Mouse (Mus musculus) small intestine, adult 2 months (tissue): ENCODE results near the gene Cit. TPM values are rescaled to one million over a fixed set of nuclear protein-coding genes. Genes with fewer than 3 reads are reported as not detected.

Experiments used
- H3K27ac ChIP-seq: fragments of 200-500 bp; 2 replicates; pipeline ENCODE4 v1.5.1; 2012; ENCODE audit warnings: low read depth, low read length, control low read depth, inconsistent platforms; ENCODE audit not compliant: insufficient read depth
- H3K27me3 ChIP-seq: fragments of 200-500 bp; 2 replicates; pipeline ENCODE4 v1.6.1; 2012; ENCODE audit warnings: mild to moderate bottlenecking, moderate library complexity, low read length, inconsistent platforms; ENCODE audit not compliant: control insufficient read depth, insufficient read depth
- H3K36me3 ChIP-seq: fragments of 200-500 bp; 2 replicates; pipeline ENCODE4 v1.6.1; 2012; ENCODE audit warnings: mild to moderate bottlenecking, low read length, control low read depth, inconsistent platforms; ENCODE audit not compliant: control insufficient read depth, insufficient read depth
- H3K4me1 ChIP-seq: fragments of 200-500 bp; 2 replicates; pipeline ENCODE4 v1.6.1; 2012; ENCODE audit warnings: low read length, inconsistent platforms, mixed read lengths; ENCODE audit not compliant: control insufficient read depth, insufficient read depth, insufficient read length
- H3K4me3 ChIP-seq: fragments of 200-500 bp; 2 replicates; pipeline ENCODE4 v1.5.1; 2012; ENCODE audit warnings: low read depth, mild to moderate bottlenecking, control low read depth, inconsistent platforms, low read length, moderate library complexity
- CTCF ChIP-seq: fragments of 200-500 bp; IDR thresholded peaks from 2 replicates; pipeline ENCODE4 v1.5.1; 2012; ENCODE audit warnings: low read depth, mild to moderate bottlenecking, control low read depth, inconsistent platforms, low read length, moderate library complexity, mixed read lengths; ENCODE audit not compliant: insufficient replicate concordance, insufficient read length; ENCODE audit errors: extremely low read depth
- POLR2A ChIP-seq: fragments of 200-500 bp; IDR thresholded peaks from 2 replicates; pipeline ENCODE4 v1.6.1; 2012; ENCODE audit warnings: low read depth, mild to moderate bottlenecking, control low read depth, inconsistent platforms, low read length, moderate library complexity
- WGBS: fragments of 180-500 bp; shearing (Covaris S2); methylation state at CpG from one replicate; pipeline ENCODE4 v1.1.7; 2018; 5-methylcytosine and 5-hydroxymethylcytosine counted together
- polyA plus RNA-seq: library from polyadenylated mRNA; depleted of rRNA; stranded (reverse); fragments of >200 nt; gene quantifications from 2 replicates; pipeline ENCODE4 v1.2.3, GENCODE M21; 2012

The Cit gene
- polyA plus RNA-seq, 1 experiment: 2.8 TPM

DNA sequence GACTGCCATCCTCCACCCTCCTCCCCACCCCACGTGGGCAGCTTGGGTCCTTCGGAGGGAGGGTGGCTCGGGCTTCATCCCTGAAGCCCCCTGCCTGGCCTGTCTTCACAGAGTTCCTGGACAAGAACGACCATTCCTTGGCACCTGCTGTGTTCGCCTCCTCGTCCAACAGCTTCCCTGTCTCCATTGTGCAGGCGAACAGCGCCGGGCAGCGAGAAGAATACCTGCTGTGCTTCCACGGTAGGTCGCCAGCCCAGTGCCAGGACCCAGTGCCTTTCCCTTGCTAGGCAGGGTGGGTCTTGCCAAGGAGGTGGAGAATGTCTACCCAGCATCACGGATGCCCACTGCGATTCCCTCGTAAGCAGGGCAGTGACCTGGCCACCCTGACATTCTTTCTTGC, 149.0 kb downstream of the Cit start:
- Histone ChIP-seq H3K4me3 (no peak overlapping the region), H3K36me3 (peaks cover 13% of the 10 kb centered on the region), H3K27me3 (no peaks in the 10 kb centered on the region), H3K27ac (no peak overlapping the region), H3K4me1 (no peaks in the 10 kb centered on the region)
- no peak for TF ChIP-seq POLR2A
- no peak for TF ChIP-seq CTCF
- 97% methylated on average over 15 of the region's 15 CpGs for WGBS

DNA sequence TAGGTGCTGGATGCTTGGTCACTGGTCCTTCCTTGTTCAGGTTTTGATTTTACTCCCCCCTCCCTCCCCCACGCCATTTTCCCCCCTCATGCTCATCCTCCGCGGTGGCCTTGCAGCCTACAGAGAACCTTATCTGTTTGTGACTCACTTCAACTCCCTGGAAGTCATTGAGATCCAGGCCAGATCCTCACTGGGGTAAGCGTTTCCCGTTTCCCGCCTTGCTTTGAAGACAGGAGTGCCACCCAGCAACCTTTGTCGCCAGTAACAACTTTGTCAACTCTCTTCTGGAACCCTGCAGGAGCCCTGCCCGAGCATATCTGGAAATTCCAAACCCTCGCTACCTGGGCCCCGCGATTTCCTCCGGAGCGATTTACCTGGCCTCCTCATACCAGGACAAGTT, 152.3 kb downstream of the Cit start:
- TF ChIP-seq CTCF: no peak
- no peak for TF ChIP-seq POLR2A
- no peaks in the 10 kb centered on the region for H3K4me1 ChIP-seq
- no peak overlapping the region for H3K27ac ChIP-seq
- H3K27me3 ChIP-seq: no peaks in the 10 kb centered on the region
- 81% methylated on average over 13 of the region's 13 CpGs for whole genome bisulfite sequencing
- no peak overlapping the region for H3K4me3 ChIP-seq
- H3K36me3 ChIP-seq: peaks cover 7% of the 10 kb centered on the region

DNA sequence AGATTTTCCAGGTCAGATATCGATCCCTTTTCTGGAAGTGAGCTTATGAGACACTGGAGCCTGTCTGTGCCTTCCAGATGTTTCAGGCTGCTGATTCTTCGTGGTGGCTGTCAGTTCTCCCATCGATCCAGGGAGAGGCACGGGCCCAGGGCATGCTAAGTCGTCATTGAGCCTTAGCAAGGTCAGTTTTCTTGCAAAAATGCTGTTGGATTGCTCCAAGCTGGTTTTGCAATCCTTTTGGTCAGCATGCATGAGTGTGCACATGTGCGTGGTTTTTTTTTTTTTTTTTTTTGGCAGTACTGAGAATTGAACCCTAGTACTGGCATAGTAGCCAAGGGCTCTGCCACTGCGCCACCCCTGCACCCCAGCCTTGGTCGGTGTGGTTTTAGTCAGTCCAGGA, 158.1 kb downstream of the Cit start:
- Histone ChIP-seq H3K4me3 (no peak overlapping the region), H3K4me1 (peaks cover 10% of the 10 kb centered on the region), H3K27ac (no peak overlapping the region), H3K36me3 (no peaks in the 10 kb centered on the region), H3K27me3 (no peaks in the 10 kb centered on the region)
- 81% methylated on average over 8 of the region's 8 CpGs for WGBS
- TF ChIP-seq CTCF (no peak), POLR2A (no peak)

DNA sequence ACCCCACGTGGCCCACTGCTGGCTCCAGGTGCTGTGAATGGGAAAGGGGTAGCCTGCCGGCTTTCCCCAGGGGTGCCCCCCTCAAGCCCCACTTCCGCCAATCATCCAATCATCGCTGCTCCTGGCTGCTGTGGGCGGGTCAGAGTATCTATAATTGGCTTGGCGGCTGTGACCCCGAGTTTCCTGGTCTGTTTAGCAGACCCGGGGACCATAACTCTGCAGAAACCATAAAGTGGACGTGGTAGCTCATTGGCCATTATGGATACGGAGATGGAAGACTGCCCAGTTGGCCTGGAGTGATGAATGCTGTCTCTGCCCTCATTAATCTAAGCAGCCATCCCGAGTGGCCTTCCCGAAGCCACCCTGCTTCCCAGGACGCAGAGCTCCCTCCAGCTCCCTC, 158.7 kb downstream of the Cit start:
- TF ChIP-seq POLR2A: no peak
- no peak for TF ChIP-seq CTCF
- no peaks in the 10 kb centered on the region for H3K27me3 ChIP-seq
- H3K36me3 ChIP-seq: no peaks in the 10 kb centered on the region
- H3K4me1 ChIP-seq: peaks cover 12% of the 10 kb centered on the region
- H3K27ac ChIP-seq: no peak overlapping the region
- 75% methylated on average over 13 of the region's 13 CpGs for WGBS
- H3K4me3 ChIP-seq: no peak overlapping the region

DNA sequence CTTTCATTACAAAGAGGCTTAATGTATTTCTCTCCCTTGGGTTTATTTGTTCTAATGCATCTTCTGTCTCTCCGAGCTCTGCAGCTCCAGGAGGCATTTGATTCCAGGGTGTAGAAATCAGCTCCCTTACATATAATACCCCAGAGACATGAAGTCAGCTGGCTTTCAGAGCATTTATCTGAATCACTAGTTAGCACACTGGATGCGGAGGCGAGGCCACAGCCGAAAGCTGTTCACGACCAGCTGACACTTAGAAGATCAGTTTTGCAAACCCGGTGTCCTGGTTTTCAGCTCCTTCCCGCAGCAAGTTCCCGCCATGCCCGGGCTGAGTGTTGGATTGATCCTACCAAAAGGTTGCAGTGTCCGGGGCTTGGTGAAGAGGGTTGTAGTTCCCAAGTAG, 159.2 kb downstream of the Cit start:
- WGBS: 92% methylated on average over 10 of the region's 10 CpGs
- Histone ChIP-seq H3K4me3 (no peak overlapping the region), H3K4me1 (peaks cover 12% of the 10 kb centered on the region), H3K27me3 (no peaks in the 10 kb centered on the region), H3K27ac (no peak overlapping the region), H3K36me3 (no peaks in the 10 kb centered on the region)
- TF ChIP-seq CTCF: no peak

DNA sequence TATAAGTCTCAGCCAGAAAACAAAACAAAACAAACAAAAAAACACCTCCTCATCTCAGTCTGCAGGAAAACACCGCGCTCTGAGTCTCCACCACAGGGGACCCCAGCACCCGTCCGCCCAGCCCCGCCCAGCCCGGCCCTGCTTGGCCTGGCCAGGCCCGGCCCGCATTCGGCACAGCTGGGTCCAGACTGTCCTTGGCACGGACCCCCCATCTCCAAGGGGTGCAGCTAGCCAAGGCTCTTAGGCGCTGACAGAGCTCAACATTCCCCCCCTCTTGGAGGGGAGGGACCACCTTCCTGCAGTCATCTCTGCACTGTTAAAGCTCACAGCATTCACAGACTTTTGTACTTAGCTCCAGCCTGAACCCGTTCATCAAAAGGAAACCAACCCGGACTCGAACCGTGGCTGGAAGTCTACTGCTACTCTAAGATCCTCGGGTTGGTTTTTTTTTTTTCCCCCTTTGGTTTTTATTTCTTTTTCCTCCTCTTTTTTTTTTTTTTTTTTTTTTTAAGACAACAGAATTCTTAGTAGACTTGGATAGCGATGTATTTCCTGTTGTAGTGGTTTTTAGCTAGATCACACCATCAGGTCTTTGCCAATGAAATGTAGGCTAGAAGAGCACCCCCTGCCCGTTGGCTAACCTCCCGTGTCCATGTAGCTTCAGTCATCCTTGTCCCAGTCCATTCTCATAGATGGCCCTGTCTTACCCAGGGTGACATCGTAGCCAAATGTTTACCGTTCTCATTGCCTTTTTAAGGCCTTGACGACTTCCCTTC, 161.4 kb downstream of the Cit start:
- Histone ChIP-seq H3K4me1 (peaks cover 19% of the 10 kb centered on the region), H3K27me3 (no peaks in the 10 kb centered on the region), H3K36me3 (no peaks in the 10 kb centered on the region), H3K4me3 (no peak overlapping the region), H3K27ac (no peak overlapping the region)
- TF ChIP-seq CTCF: no peak
- no peak for TF ChIP-seq POLR2A
- 85% methylated on average over 22 of the region's 22 CpGs for WGBS

DNA sequence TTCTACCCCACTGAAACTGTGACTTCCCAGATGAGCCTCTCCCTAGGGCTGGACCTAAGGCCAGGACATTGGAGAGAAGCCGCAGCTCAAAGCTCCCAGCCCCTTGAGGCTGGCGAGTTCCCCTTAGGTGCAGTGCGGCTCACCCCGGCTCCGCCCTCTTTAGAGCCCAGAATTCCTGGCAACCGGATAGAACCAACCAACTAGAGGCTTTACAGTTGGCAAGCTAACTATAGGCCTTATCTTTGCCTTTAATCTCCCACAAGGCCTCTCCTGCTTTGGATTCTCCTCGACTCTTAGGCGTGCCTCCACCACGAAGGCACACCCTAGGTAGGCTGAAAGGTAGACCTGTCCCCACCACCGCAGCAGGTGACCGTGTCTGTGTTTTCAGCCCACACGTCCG, 162.6 kb downstream of the Cit start:
- peaks cover 19% of the 10 kb centered on the region for H3K4me1 ChIP-seq
- peak overlapping the region; percentile 14; the same call in 1 of the 2 replicates for H3K4me3 ChIP-seq
- TF ChIP-seq POLR2A (no peak), CTCF (no peak)
- no peaks in the 10 kb centered on the region for H3K27me3 ChIP-seq
- no peaks in the 10 kb centered on the region for H3K36me3 ChIP-seq
- 38% methylated on average over 13 of the region's 13 CpGs for WGBS
- H3K27ac ChIP-seq: 0 out of 2 replicates have a peak overlapping the region, but pooled peaks have one; percentile 15
